Comparison of ENCODE assay signal across 9 mouse cellular contexts in genomic region chr11:70227661-70228245, GRCm38 (mm10). TPM values are rescaled to one million over a fixed set of nuclear protein-coding genes. Genes with fewer than 3 reads are reported as not detected.
DNase-seq lines count a peak whose midpoint lies in the region; ATAC-seq and TF ChIP-seq lines count a peak whose summit lies in the region.
"Had no signal": no experiment of that assay in that cellular context is flagged by ENCODE, and none has a peak within 500 bp of the region (broad histone marks: within the 10 kb centered on the region; RNA-seq: fewer than 3 reads in every experiment).

No protein-coding gene starts in this region.

- no peak for ATAC-seq in midbrain, embryonic 15.5 days (replicated peaks)
- no peak for ATAC-seq in midbrain, embryonic 11.5 days (ENCODE audit: low FRiP score)
- ATAC-seq in intestine, postnatal 0 days = no peak
- ATAC-seq in stomach, embryonic 16.5 days (ENCODE audit: insufficient read depth, low FRiP score) = no peak
- ATAC-seq in megakaryocyte-erythroid progenitor cell, adult 5-6 weeks (replicated peaks; ENCODE audit: low FRiP score, low TSS enrichment, poor library complexity, severe bottlenecking) = no peak

- peaks cover 3% of the 10 kb centered on the region for H3K36me3 ChIP-seq in heart, adult 2 months (ENCODE audit: control insufficient read depth, insufficient read depth, low read length)
- no peaks in the 10 kb centered on the region for H3K36me3 ChIP-seq in midbrain, embryonic 15.5 days (replicated peaks)
- H3K36me3 ChIP-seq in midbrain, embryonic 11.5 days (ENCODE audit: control insufficient read depth, insufficient read depth, low read length) = no peaks in the 10 kb centered on the region
- no peaks in the 10 kb centered on the region for H3K36me3 ChIP-seq in intestine, postnatal 0 days (ENCODE audit: control insufficient read depth, insufficient read depth)
- H3K36me3 ChIP-seq in stomach, embryonic 16.5 days (ENCODE audit: control insufficient read depth, insufficient read depth, low read length) = no peaks in the 10 kb centered on the region

- peaks cover 7% of the 10 kb centered on the region for H3K4me1 ChIP-seq in heart, adult 2 months (ENCODE audit: control insufficient read depth, insufficient read depth, low read length)
- H3K4me1 ChIP-seq in midbrain, embryonic 15.5 days = peaks cover 37% of the 10 kb centered on the region
- H3K4me1 ChIP-seq in midbrain, embryonic 11.5 days (ENCODE audit: control insufficient read depth, insufficient read depth, low read length) = peaks cover 5% of the 10 kb centered on the region; the same call in 1 of the 2 replicates
- peaks cover 9% of the 10 kb centered on the region; the same call in 1 of the 2 replicates for H3K4me1 ChIP-seq in intestine, postnatal 0 days (replicated peaks; ENCODE audit: control insufficient read depth, insufficient read depth, low read length)
- H3K4me1 ChIP-seq in stomach, embryonic 16.5 days (ENCODE audit: control insufficient read depth, insufficient read depth, low read length) = peaks cover 21% of the 10 kb centered on the region; the same call in 1 of the 2 replicates

- WGBS in heart, adult 2 months = 41% methylated on average over 4 of the region's 4 CpGs
- WGBS in midbrain, embryonic 15.5 days = 88% methylated on average over 4 of the region's 4 CpGs
- 84% methylated on average over 4 of the region's 4 CpGs for WGBS in midbrain, embryonic 11.5 days
- WGBS in intestine, postnatal 0 days = 65% methylated on average over 4 of the region's 4 CpGs
- WGBS in stomach, embryonic 16.5 days = 85% methylated on average over 4 of the region's 4 CpGs

- peak overlapping the region; percentile 52 for H3K9ac ChIP-seq in heart, adult 2 months (ENCODE audit: low read depth, low read length)
- H3K9ac ChIP-seq in midbrain, embryonic 15.5 days = no peak overlapping the region
- no peak overlapping the region for H3K9ac ChIP-seq in midbrain, embryonic 11.5 days (ENCODE audit: low read length)
- no peak overlapping the region for H3K9ac ChIP-seq in intestine, postnatal 0 days (ENCODE audit: low read depth, low read length)
- peak overlapping the region; percentile 54 for H3K9ac ChIP-seq in stomach, embryonic 16.5 days (ENCODE audit: low read length)

- peak overlapping the region; percentile 94 for H3K27ac ChIP-seq in heart, adult 2 months
- no peak overlapping the region for H3K27ac ChIP-seq in midbrain, embryonic 15.5 days
- H3K27ac ChIP-seq in midbrain, embryonic 11.5 days (ENCODE audit: low read depth, low read length) = no peak overlapping the region
- H3K27ac ChIP-seq in intestine, postnatal 0 days (ENCODE audit: low read depth, low read length) = no peak overlapping the region
- 0 out of 2 replicates have a peak overlapping the region, but pooled peaks have one; percentile 2 for H3K27ac ChIP-seq in stomach, embryonic 16.5 days (ENCODE audit: low read length)

- peak overlapping the region; percentile 57 for H3K4me3 ChIP-seq in heart, adult 2 months
- no peak overlapping the region for H3K4me3 ChIP-seq in midbrain, embryonic 15.5 days
- H3K4me3 ChIP-seq in midbrain, embryonic 11.5 days (ENCODE audit: low read depth, low read length) = no peak overlapping the region
- no peak overlapping the region for H3K4me3 ChIP-seq in intestine, postnatal 0 days (ENCODE audit: low read depth, low read length)
- H3K4me3 ChIP-seq in stomach, embryonic 16.5 days (replicated peaks; ENCODE audit: low read length) = peak overlapping the region; percentile 45

- DNase-seq in heart, adult 2 months = no peak
- no peak for DNase-seq in heart, adult 9 months (ENCODE audit: low spot score in 2 of 2)
- DNase-seq in midbrain, embryonic 11.5 days (ENCODE audit: low spot score, missing footprints) = no peak
- DNase-seq in right cerebral cortex, postnatal 25 days = no peak
- DNase-seq: adrenal gland, postnatal 36 days had no signal

- no peaks in the 10 kb centered on the region for H3K79me2 ChIP-seq in heart, adult 2 months (replicated peaks; ENCODE audit: control insufficient read depth, insufficient read depth, low read length)

- no peaks in the 10 kb centered on the region for H3K27me3 ChIP-seq in heart, adult 2 months (ENCODE audit: control insufficient read depth, insufficient read depth, low read length)
- H3K27me3 ChIP-seq in midbrain, embryonic 15.5 days (replicated peaks) = peaks cover 55% of the 10 kb centered on the region
- peaks cover 53% of the 10 kb centered on the region for H3K27me3 ChIP-seq in midbrain, embryonic 11.5 days (ENCODE audit: control insufficient read depth, insufficient read depth, low read length)
- peaks cover 7% of the 10 kb centered on the region; the same call in 1 of the 2 replicates for H3K27me3 ChIP-seq in intestine, postnatal 0 days (replicated peaks; ENCODE audit: control insufficient read depth, insufficient read depth, low read length)
- H3K27me3 ChIP-seq in stomach, embryonic 16.5 days (ENCODE audit: control insufficient read depth, insufficient read depth, low read length) = peaks cover 19% of the 10 kb centered on the region; the same call in 1 of the 2 replicates

- TF ChIP-seq EP300 in heart, adult 2 months (IDR thresholded peaks at IDR 0.05; ENCODE audit: insufficient read depth, low read depth, low read length) = no peak

- peak overlapping the region; percentile 52; the same call in 1 of the 2 replicates for H3K4me2 ChIP-seq in midbrain, embryonic 15.5 days
- H3K4me2 ChIP-seq in midbrain, embryonic 11.5 days = no peak overlapping the region
- peak overlapping the region; percentile 72 for H3K4me2 ChIP-seq in intestine, postnatal 0 days (replicated peaks; ENCODE audit: low read depth)
- peak overlapping the region; percentile 55 for H3K4me2 ChIP-seq in stomach, embryonic 16.5 days (ENCODE audit: low read depth, low read length)

- no peaks in the 10 kb centered on the region for H3K9me3 ChIP-seq in midbrain, embryonic 15.5 days
- H3K9me3 ChIP-seq in midbrain, embryonic 11.5 days (ENCODE audit: control insufficient read depth, low read length) = no peaks in the 10 kb centered on the region
- no peaks in the 10 kb centered on the region for H3K9me3 ChIP-seq in intestine, postnatal 0 days (ENCODE audit: control insufficient read depth)
- H3K9me3 ChIP-seq in stomach, embryonic 16.5 days (replicated peaks; ENCODE audit: control insufficient read depth, low read length) = no peaks in the 10 kb centered on the region

- TF ChIP-seq POLR2A in heart, adult 2 months (IDR thresholded peaks at IDR 0.05; ENCODE audit: insufficient read depth, low read depth, low read length) = no peak

- intact Hi-C loops in heart, adult 2 months (cut with DNase I) = no loop called here

- TF ChIP-seq CTCF in heart, adult 2 months (IDR thresholded peaks at IDR 0.05) = no peak
- TF ChIP-seq CTCF in intestine, postnatal 0 days (IDR thresholded peaks at IDR 0.05; ENCODE audit: low read depth) = no peak

RNA-seq across cellular contexts. Expression of gene Bcl6b, which starts 1.8 kb away (rescaled TPM):
- 10 to 100 TPM in 1 of 2 experiments, 1 to 10 TPM in 1; 9.1 to 13.7 TPM for total RNA-seq in heart, adult 2 months (2021)
- polyA plus RNA-seq in heart, adult 2 months (2012; rRNA removed) = 18.9 and 21.0 TPM in 2 replicates
- 5.3 and 5.6 TPM in 2 replicates for polyA plus RNA-seq in midbrain, embryonic 15.5 days (2015; fragmentation: Nextera tagmentation; extraction: Ambion mirVana)
- polyA plus RNA-seq in midbrain, embryonic 11.5 days (2014; fragmentation: Nextera tagmentation; extraction: Ambion mirVana) = 4.9 and 5.4 TPM in 2 replicates
- polyA plus RNA-seq in intestine, postnatal 0 days (2015; fragmentation: Nextera tagmentation; extraction: Ambion mirVana) = 3.6 and 4.4 TPM in 2 replicates
- polyA plus RNA-seq in stomach, embryonic 16.5 days (2015; fragmentation: Nextera tagmentation; extraction: Ambion mirVana) = 12.1 and 13.9 TPM in 2 replicates
- total RNA-seq in megakaryocyte-erythroid progenitor cell, adult 5-6 weeks (2014; fragmentation: Nextera tagmentation) = 0.28 and 0.62 TPM in 2 replicates
- not detected in 2 replicates for total RNA-seq in megakaryocyte-erythroid progenitor cell, adult 5-6 weeks (2017)

RNA-seq across cellular contexts. Expression of gene Slc16a13, which starts 6.9 kb away (rescaled TPM):
- total RNA-seq in heart, adult 2 months (2021) = 1 to 10 TPM; 2.2 to 2.8 TPM
- polyA plus RNA-seq in heart, adult 2 months (2012; rRNA removed) = 4.0 and 7.4 TPM in 2 replicates
- polyA plus RNA-seq in midbrain, embryonic 15.5 days (2015; fragmentation: Nextera tagmentation; extraction: Ambion mirVana) = 14.2 and 15.0 TPM in 2 replicates
- polyA plus RNA-seq in midbrain, embryonic 11.5 days (2014; fragmentation: Nextera tagmentation; extraction: Ambion mirVana) = 14.9 and 15.8 TPM in 2 replicates
- 9.9 and 11.4 TPM in 2 replicates for polyA plus RNA-seq in intestine, postnatal 0 days (2015; fragmentation: Nextera tagmentation; extraction: Ambion mirVana)
- 9.4 and 10.5 TPM in 2 replicates for polyA plus RNA-seq in stomach, embryonic 16.5 days (2015; fragmentation: Nextera tagmentation; extraction: Ambion mirVana)
- total RNA-seq in megakaryocyte-erythroid progenitor cell, adult 5-6 weeks (2014; fragmentation: Nextera tagmentation) = 2.4 and 3.1 TPM in 2 replicates
- total RNA-seq in megakaryocyte-erythroid progenitor cell, adult 5-6 weeks (2017) = 0.19 and 4.7 TPM in 2 replicates

RNA-seq across cellular contexts. Expression of gene 0610010K14Rik, which starts 10.0 kb away (rescaled TPM):
- 10 to 100 TPM; 30.7 to 34.5 TPM for total RNA-seq in heart, adult 2 months (2021)
- polyA plus RNA-seq in heart, adult 2 months (2012; rRNA removed) = 38.9 and 48.1 TPM in 2 replicates
- polyA plus RNA-seq in midbrain, embryonic 15.5 days (2015; fragmentation: Nextera tagmentation; extraction: Ambion mirVana) = 173 TPM in 2 replicates
- polyA plus RNA-seq in midbrain, embryonic 11.5 days (2014; fragmentation: Nextera tagmentation; extraction: Ambion mirVana) = 226 and 232 TPM in 2 replicates
- polyA plus RNA-seq in intestine, postnatal 0 days (2015; fragmentation: Nextera tagmentation; extraction: Ambion mirVana) = 70.3 and 72.7 TPM in 2 replicates
- 119 and 132 TPM in 2 replicates for polyA plus RNA-seq in stomach, embryonic 16.5 days (2015; fragmentation: Nextera tagmentation; extraction: Ambion mirVana)
- 71.3 and 71.6 TPM in 2 replicates for total RNA-seq in megakaryocyte-erythroid progenitor cell, adult 5-6 weeks (2014; fragmentation: Nextera tagmentation)
- 17.9 and 45.7 TPM in 2 replicates for total RNA-seq in megakaryocyte-erythroid progenitor cell, adult 5-6 weeks (2017)

RNA-seq across cellular contexts. Expression of gene Gm21988, which starts 11.9 kb away (rescaled TPM):
- 1 to 10 TPM; 2.0 to 3.4 TPM for total RNA-seq in heart, adult 2 months (2021)
- 5.0 and 5.5 TPM in 2 replicates for polyA plus RNA-seq in heart, adult 2 months (2012; rRNA removed)
- polyA plus RNA-seq in midbrain, embryonic 15.5 days (2015; fragmentation: Nextera tagmentation; extraction: Ambion mirVana) = 13.0 and 14.1 TPM in 2 replicates
- 9.7 and 12.1 TPM in 2 replicates for polyA plus RNA-seq in midbrain, embryonic 11.5 days (2014; fragmentation: Nextera tagmentation; extraction: Ambion mirVana)
- polyA plus RNA-seq in intestine, postnatal 0 days (2015; fragmentation: Nextera tagmentation; extraction: Ambion mirVana) = 11.2 and 11.3 TPM in 2 replicates
- polyA plus RNA-seq in stomach, embryonic 16.5 days (2015; fragmentation: Nextera tagmentation; extraction: Ambion mirVana) = 9.6 and 10.2 TPM in 2 replicates
- 5.4 and 9.6 TPM in 2 replicates for total RNA-seq in megakaryocyte-erythroid progenitor cell, adult 5-6 weeks (2014; fragmentation: Nextera tagmentation)
- total RNA-seq in megakaryocyte-erythroid progenitor cell, adult 5-6 weeks (2017) = 0.33 and 0.91 TPM in 2 replicates

RNA-seq across cellular contexts. Expression of gene Rnasek, which starts 11.9 kb away (rescaled TPM):
- total RNA-seq in heart, adult 2 months (2021) = 100 to 1,000 TPM in 1 of 2 experiments, 10 to 100 TPM in 1; 95.4 to 103 TPM
- polyA plus RNA-seq in heart, adult 2 months (2012; rRNA removed) = 130 and 166 TPM in 2 replicates
- polyA plus RNA-seq in midbrain, embryonic 15.5 days (2015; fragmentation: Nextera tagmentation; extraction: Ambion mirVana) = 351 and 366 TPM in 2 replicates
- polyA plus RNA-seq in midbrain, embryonic 11.5 days (2014; fragmentation: Nextera tagmentation; extraction: Ambion mirVana) = 126 and 127 TPM in 2 replicates
- 628 and 645 TPM in 2 replicates for polyA plus RNA-seq in intestine, postnatal 0 days (2015; fragmentation: Nextera tagmentation; extraction: Ambion mirVana)
- polyA plus RNA-seq in stomach, embryonic 16.5 days (2015; fragmentation: Nextera tagmentation; extraction: Ambion mirVana) = 207 and 226 TPM in 2 replicates
- 109 and 125 TPM in 2 replicates for total RNA-seq in megakaryocyte-erythroid progenitor cell, adult 5-6 weeks (2014; fragmentation: Nextera tagmentation)
- 19.7 and 27.5 TPM in 2 replicates for total RNA-seq in megakaryocyte-erythroid progenitor cell, adult 5-6 weeks (2017)

Comparison
In these comparisons a context has a peak if more than half of its experiments do, and no peak if none do; other contexts are left out.
1. H3K27ac ChIP-seq: peak in heart, adult 2 months (single experiment) and stomach, embryonic 16.5 days (single experiment); none in midbrain, embryonic 15.5 days (single experiment), midbrain, embryonic 11.5 days (single experiment) and intestine, postnatal 0 days (single experiment).
2. H3K4me3 ChIP-seq: peak in heart, adult 2 months (single experiment) and stomach, embryonic 16.5 days (single experiment); none in midbrain, embryonic 15.5 days (single experiment), midbrain, embryonic 11.5 days (single experiment) and intestine, postnatal 0 days (single experiment).
3. H3K9ac ChIP-seq: peak in heart, adult 2 months (single experiment) and stomach, embryonic 16.5 days (single experiment); none in midbrain, embryonic 15.5 days (single experiment), midbrain, embryonic 11.5 days (single experiment) and intestine, postnatal 0 days (single experiment).